Mouse (Mus musculus): Measurements from ENCODE around the gene Gm10097. TPM values are rescaled to one million over a fixed set of nuclear protein-coding genes. Genes with fewer than 3 reads are reported as not detected.

Gene Gm10097
- under 1 TPM in 1 of 2 experiments, not detected in 1; 0.11 TPM for total RNA-seq (2021)
- long read RNA-seq, experiment 1: 0 reads
- long read RNA-seq, experiment 2: 0 reads

- DNase-seq (ENCODE audit: low spot score in 2 of 2): no peak
These were observed at the start of gene Gm10097 for GRCm38 (mm10) chr10:5068676-5069265. Gene Gm10097 (plus strand): TSS chr10:5069192.

- no peak for DNase-seq (ENCODE audit: low spot score in 2 of 2)
These were observed 43.1 kb upstream of the Gm10097 start for GRCm38 (mm10) chr10:5025906-5026305.

GRCm38 (mm10) chr10:5027208-5027607 is 41.8 kb upstream of the Gm10097 start:
- DNase-seq (ENCODE audit: low spot score in 2 of 2): no peak

- no peak for DNase-seq (ENCODE audit: low spot score in 2 of 2)
These were observed 40.7 kb upstream of the Gm10097 start for GRCm38 (mm10) chr10:5028301-5028700.

DNA sequence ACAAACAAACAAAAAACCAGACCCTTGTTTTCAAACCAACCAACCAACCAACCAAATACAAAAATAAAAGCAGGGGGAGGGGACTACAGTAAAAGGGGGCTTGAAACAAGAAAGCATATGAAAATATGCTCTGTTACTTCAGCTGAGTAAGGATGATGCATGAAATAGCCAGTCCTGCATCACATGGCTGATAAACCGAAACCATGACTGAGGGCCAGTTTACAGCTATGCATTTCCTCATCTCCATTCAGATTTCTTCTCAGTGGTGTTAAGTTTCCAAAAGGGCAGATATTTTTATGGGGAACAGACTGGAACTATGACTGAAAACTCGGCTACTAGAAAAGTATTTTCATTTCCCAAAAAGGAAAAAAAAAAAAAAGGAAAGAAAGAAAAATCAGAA is 39.8 kb upstream of the Gm10097 start:
- DNase-seq (ENCODE audit: low spot score in 2 of 2): no peak

DNA sequence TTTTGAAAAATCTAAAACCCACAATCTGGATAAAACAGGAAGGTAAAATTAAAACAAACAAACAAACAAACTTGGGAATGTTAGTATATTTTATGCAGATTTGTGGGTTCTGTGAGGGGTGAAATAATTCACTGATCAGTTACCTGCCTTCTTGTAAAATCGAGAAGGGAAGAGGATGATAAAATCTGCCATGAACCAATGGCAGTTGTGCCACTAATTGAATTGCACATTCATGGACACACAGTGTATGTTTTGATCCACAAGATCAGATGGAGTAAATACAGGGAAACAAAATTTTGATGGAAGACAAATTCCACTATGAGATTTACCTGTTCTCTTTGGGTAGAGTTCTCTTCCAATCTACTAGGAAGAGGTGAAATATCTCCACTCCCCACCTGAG is 39.1 kb upstream of the Gm10097 start:
- DNase-seq (ENCODE audit: low spot score in 2 of 2): no peak

DNA sequence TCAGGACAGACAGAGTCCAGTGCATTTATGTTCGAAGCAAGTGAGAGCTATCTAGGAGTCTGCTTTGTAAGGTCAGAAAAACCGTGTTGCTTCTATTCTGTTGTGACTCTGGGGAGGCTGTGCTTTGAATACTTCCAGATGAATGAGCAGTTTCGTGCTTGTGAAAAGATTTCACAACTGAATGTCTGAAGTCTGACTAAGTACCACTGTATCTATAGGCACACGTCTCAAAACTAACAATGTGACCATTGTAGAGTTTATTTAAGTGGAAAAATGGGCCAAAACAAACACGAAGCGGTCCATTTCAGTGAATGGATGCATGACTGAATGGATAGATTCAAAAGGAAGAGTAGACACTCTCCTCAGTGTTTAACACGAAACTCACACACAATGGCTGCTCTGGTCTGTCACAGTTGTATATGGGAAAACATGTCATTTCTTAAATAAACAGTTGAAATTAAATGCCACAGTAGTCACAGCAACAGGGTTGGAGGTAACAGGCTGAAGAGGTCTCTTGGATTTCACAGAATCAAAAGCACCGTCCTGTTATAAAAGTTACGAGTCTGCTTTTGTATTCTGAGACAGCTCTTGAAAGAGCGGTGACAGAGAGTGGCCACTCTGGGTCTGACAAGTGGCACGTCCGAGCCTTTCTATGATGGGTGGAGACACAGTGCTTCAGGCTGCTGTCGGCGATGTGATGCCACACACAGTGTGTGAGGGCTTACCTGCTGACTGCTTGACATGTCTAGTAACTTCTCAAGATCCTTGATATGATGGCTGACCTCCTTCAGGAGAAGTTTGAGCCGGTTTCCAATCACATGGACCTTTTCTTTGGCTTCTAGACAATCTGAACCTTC is 36.6 kb upstream of the Gm10097 start:
- no peak for DNase-seq (ENCODE audit: low spot score in 2 of 2)

GRCm38 (mm10) chr10:5041254-5041653 is 27.7 kb upstream of the Gm10097 start:
- no peak for DNase-seq (ENCODE audit: low spot score in 2 of 2)

DNA sequence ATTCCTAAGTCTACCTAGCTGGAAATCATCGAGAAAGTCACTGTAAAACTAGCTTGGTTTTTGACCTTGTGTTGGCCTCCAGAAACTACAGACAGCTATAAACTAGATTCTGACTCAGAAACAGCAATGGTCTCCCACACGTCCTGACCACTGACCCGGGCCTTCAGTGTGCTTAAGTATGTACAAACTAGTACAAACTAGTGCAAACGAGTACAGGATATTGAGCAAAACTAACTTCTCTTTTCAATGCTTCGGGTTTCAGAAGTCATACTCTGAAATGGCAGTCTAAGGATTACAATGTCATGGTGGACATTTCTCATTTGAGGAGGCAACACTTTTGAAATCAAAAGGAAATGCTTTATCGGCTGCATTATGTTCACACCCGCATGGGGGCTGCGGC is 24.5 kb upstream of the Gm10097 start:
- no peak for DNase-seq (ENCODE audit: low spot score in 2 of 2)

DNA sequence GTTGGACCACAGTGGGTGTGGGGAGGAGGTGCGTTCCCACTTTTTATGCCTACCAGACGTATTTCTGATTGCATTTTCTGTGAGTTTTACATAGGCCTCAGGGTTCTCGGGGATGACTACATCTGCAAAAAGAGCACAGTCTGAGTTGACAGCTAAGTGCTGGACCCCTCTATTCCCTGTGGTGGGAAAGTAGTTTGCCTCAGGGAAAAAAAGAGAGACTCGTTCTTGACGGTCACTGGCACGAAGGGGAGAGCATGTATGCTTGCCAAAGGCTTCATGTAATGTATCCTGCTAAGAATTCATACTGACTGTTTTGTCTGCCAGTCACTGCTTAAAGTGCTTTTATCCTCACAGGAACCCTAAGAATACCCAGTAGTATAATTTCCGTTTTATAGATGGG is 23.8 kb upstream of the Gm10097 start:
- no peak for DNase-seq (ENCODE audit: low spot score in 2 of 2)

- DNase-seq (ENCODE audit: low spot score in 2 of 2): no peak
These were observed 23.3 kb upstream of the Gm10097 start for GRCm38 (mm10) chr10:5045671-5046070.

DNA sequence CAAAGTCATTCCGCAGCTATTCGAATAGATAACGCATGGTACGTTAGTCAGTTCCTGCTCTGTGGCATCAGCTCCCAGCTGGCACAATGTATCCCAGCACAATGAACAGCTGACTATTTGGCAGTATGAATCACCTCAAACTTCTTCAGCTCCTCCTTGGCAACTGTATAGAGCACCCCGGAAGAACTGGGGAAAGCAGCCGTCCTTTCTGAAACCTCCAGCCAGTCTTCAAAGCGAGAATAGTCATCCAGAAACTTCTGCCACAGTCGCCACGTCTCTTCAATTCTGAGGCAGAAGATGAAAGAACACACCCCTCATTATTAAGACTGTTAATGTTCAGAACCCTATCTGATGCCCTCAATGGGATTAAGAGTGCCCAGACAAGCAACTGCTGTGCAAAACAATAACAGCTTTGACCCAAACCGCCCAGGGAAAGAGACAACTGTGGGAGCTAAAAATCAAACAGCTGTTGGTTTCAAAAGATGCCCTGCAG is 12.7 kb upstream of the Gm10097 start:
- no peak for DNase-seq (ENCODE audit: low spot score in 2 of 2)

DNA sequence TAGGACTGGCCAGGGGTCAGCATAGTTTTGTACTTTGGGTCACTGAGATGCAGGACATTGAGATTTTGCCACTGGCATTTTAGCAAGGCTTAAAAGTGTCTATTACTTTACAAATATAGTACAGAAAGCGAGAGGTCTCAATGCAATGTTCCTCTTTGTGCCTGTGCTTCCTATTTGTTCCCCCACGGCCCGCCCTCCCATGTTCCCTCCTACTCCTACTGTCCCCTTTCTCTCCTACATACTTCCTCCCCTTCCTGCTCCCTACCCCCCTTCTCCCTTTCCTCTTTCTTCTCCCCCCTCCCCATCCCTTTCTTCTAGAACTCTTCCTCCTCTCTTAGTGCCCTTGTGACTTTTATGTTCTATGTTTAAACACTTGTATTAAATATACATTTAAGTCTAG is 12.1 kb upstream of the Gm10097 start:
- DNase-seq (ENCODE audit: low spot score in 2 of 2): no peak

- no peak for DNase-seq (ENCODE audit: low spot score in 2 of 2)
These were observed 11.3 kb upstream of the Gm10097 start for GRCm38 (mm10) chr10:5057661-5058060.

- no peak for DNase-seq (ENCODE audit: low spot score in 2 of 2)
These were observed 10.1 kb upstream of the Gm10097 start for GRCm38 (mm10) chr10:5058876-5059275.

GRCm38 (mm10) chr10:5059983-5060382 is 9.0 kb upstream of the Gm10097 start:
- no peak for DNase-seq (ENCODE audit: low spot score in 2 of 2)

GRCm38 (mm10) chr10:5067113-5067512 is 1.9 kb upstream of the Gm10097 start:
- no peak for DNase-seq (ENCODE audit: low spot score in 2 of 2)

DNA sequence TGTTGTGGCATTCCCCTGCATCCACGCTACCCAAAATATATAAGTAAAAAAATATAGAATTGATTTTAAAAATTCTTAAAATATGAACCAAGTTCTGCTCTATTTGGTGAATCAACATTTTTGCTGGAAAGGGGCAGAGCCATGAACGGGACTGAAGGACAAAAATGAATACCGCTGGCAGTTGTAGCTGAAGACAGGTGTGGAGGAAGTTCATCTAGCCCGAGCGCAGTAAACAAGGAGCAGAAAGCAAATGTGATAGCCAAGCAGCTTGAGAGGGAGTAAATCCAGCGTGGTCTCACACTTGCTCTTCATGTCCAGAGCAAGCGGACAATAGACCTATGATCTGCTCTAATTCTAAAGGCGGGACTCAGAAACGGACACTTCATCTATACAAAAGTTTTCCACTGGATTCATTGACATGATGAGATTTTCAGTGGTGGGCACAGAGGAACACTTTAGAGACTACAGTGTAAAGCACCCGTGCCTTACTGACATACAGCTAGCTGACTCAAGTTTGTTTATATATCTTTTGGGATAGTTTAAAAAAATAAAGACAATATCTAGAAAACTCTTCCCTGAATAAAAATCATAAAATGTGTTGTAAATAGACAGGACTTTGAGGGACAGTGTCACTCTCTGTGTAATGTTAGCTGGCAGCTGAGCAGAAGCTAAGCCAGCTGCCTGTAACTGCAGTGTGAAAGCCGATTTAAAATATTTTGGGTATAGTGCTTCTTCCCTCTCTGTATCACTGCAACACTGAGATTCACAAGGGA is 1.4 kb downstream of the Gm10097 start:
- DNase-seq (ENCODE audit: low spot score in 2 of 2): no peak

GRCm38 (mm10) chr10:5070941-5071231 is 1.9 kb downstream of the Gm10097 start:
- no peak for DNase-seq (ENCODE audit: low spot score in 2 of 2)

DNA sequence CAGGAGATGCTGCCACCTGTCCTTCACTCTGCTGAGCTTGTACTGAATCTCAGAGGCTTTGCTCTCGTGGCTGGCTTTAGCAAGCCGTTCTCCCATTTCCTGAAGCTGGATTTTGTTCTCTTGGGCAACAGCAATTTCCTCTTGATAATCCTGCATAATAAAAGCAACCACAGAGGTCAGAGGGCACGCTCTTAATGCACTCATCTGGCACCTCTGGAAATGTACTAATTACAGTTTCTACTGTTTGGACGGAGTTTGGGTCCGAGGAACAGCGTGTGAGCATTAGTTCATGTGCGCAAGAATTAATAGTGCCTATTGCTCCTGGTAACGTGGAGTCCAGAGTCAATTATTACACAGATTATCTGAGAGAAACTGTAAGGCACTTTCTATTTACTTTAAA is 3.1 kb downstream of the Gm10097 start:
- DNase-seq (ENCODE audit: low spot score in 2 of 2): no peak

GRCm38 (mm10) chr10:5075724-5076123 is 6.7 kb downstream of the Gm10097 start:
- DNase-seq (ENCODE audit: low spot score in 2 of 2): no peak

GRCm38 (mm10) chr10:5079945-5080468 is 11.0 kb downstream of the Gm10097 start:
- no peak for DNase-seq (ENCODE audit: low spot score in 2 of 2)

Measured in adrenal gland, postnatal 4 days (tissue).